Mouse (Mus musculus) bone marrow, adult 2 months (tissue): ENCODE measurements around the gene March1.

Experiments used
- CTCF ChIP-seq: fragments of 200-500 bp; IDR thresholded peaks from 2 replicates; pipeline ENCODE4 v1.5.1; 2011; ENCODE audit warnings: low read length, control low read depth; ENCODE audit not compliant: control insufficient read depth, insufficient read depth
- POLR2A ChIP-seq: fragments of 200-500 bp; IDR thresholded peaks from 2 replicates; pipeline ENCODE4 v1.6.1; 2011; ENCODE audit warnings: low read depth, mild to moderate bottlenecking, control low read depth, low read length, borderline replicate concordance; ENCODE audit not compliant: control insufficient read depth

GRCm38 (mm10) chr8:66194416-66194815 is 576.7 kb downstream of the March1 start:
- TF ChIP-seq CTCF (no peak), POLR2A (no peak)
